Mouse (Mus musculus) CH12.LX (cell line): ENCODE measurements around the gene Prkca. TPM values are rescaled to one million over a fixed set of nuclear protein-coding genes. Genes with fewer than 3 reads are reported as not detected.

Experiments
- DNase-seq: peaks from one replicate; pipeline ENCODE4 v3.0.0-alpha.2; 2013; ENCODE audit errors: extremely low read depth
- H3K27ac ChIP-seq: 2 replicates; pipeline ENCODE4 v1.5.1; 2012; ENCODE audit warnings: low read depth, mild to moderate bottlenecking, control low read depth, moderate library complexity; ENCODE audit not compliant: insufficient read depth
- H3K27me3 ChIP-seq: replicated peaks from 2 replicates; pipeline ENCODE3; 2012; ENCODE audit warnings: inconsistent platforms
- H3K36me3 ChIP-seq, 2 experiments: replicated peaks in 1 of 2; 2 replicates each; pipeline versions ENCODE3 to v1.6.1; 2012; ENCODE audit warnings: inconsistent platforms in 1 of 2, low read length in 1 of 2, mild to moderate bottlenecking in 1 of 2, mixed read lengths in 1 of 2, moderate library complexity in 1 of 2; ENCODE audit not compliant: control insufficient read depth in 1 of 2, insufficient read depth in 1 of 2
- H3K4me1 ChIP-seq, 2 experiments: 2 replicates each; pipeline ENCODE4 v1.6.1; 2012; ENCODE audit warnings: inconsistent platforms in 1 of 2, moderate library complexity in 1 of 2; ENCODE audit not compliant: insufficient read depth in 2 of 2, control insufficient read depth in 1 of 2
- H3K4me2 ChIP-seq: 2 replicates; pipeline ENCODE4 v1.6.1; 2012; ENCODE audit warnings: low read depth, mild to moderate bottlenecking, control low read depth; ENCODE audit not compliant: poor library complexity, insufficient read depth, severe bottlenecking
- H3K4me3 ChIP-seq, 3 experiments: fragments of 150-350 bp in 1 of 3; sonication (generic) in 1 of 3; replicated peaks in 1 of 3; 2 replicates each; pipeline versions ENCODE3 to v1.5.1; 2011 to 2012; ENCODE audit warnings: low read depth in 2 of 3, low read length in 2 of 3, mild to moderate bottlenecking in 2 of 3, moderate library complexity in 2 of 3, control low read depth in 1 of 3, improper control_type of control experiment in 1 of 3, inconsistent platforms in 1 of 3, mixed read lengths in 1 of 3; ENCODE audit not compliant: poor library complexity in 1 of 3
- H3K79me2 ChIP-seq: replicated peaks from 2 replicates; pipeline ENCODE4 v1.6.1; 2012; ENCODE audit warnings: mild to moderate bottlenecking, moderate library complexity; ENCODE audit not compliant: control insufficient read depth, poor library complexity, insufficient read depth, severe bottlenecking; ENCODE audit errors: extremely low read depth
- H3K9ac ChIP-seq: 2 replicates; pipeline ENCODE4 v1.6.1; 2012; ENCODE audit warnings: low read depth, mild to moderate bottlenecking, control low read depth, moderate library complexity; ENCODE audit not compliant: insufficient read depth
- H3K9me3 ChIP-seq: replicated peaks from 2 replicates; pipeline ENCODE3; 2012; ENCODE audit warnings: low read length, inconsistent platforms, mixed read lengths
- CHD1 ChIP-seq: IDR thresholded peaks from 2 replicates; pipeline ENCODE4 v1.6.1; 2012; ENCODE audit warnings: low read depth, low read length, improper control_type of control experiment, inconsistent platforms
- CHD2 ChIP-seq: IDR thresholded peaks from 2 replicates; pipeline ENCODE4 v1.6.1; 2011; ENCODE audit warnings: low read length, improper control_type of control experiment
- CTCF ChIP-seq, 2 experiments: IDR thresholded peaks in 1 of 2; conservative IDR thresholded peaks in 1 of 2; 2 replicates each; pipeline ENCODE4 v1.5.1; 2011 to 2012; ENCODE audit warnings: low read depth in 2 of 2, low read length in 2 of 2, improper control_type of control experiment in 1 of 2, inconsistent platforms in 1 of 2, mild to moderate bottlenecking in 1 of 2, moderate library complexity in 1 of 2
- ELF1 ChIP-seq: IDR thresholded peaks from 2 replicates; pipeline ENCODE4 v1.6.1; 2014; ENCODE audit warnings: low read depth, mild to moderate bottlenecking, inconsistent platforms, low read length, improper control_type of control experiment
- EP300 ChIP-seq: IDR thresholded peaks from 2 replicates; pipeline ENCODE4 v1.6.1; 2011; ENCODE audit warnings: low read length, improper control_type of control experiment
- ETS1 ChIP-seq: conservative IDR thresholded peaks from 2 replicates; pipeline ENCODE4 v1.6.1; 2012; ENCODE audit warnings: low read depth, mild to moderate bottlenecking, inconsistent platforms, low read length, improper control_type of control experiment, moderate library complexity
- GABPA ChIP-seq: IDR thresholded peaks from 2 replicates; pipeline ENCODE4 v1.6.1; 2012; ENCODE audit warnings: low read depth, low read length, improper control_type of control experiment, inconsistent platforms; ENCODE audit not compliant: insufficient replicate concordance
- HCFC1 ChIP-seq: IDR thresholded peaks from 2 replicates; pipeline ENCODE4 v1.6.1; 2012; ENCODE audit warnings: low read depth, mild to moderate bottlenecking, inconsistent platforms, low read length, improper control_type of control experiment
- IRF4 ChIP-seq: IDR thresholded peaks from 2 replicates; pipeline ENCODE4 v1.6.1; 2014; ENCODE audit warnings: low read depth, mild to moderate bottlenecking, inconsistent platforms, low read length, improper control_type of control experiment
- JUN ChIP-seq: IDR thresholded peaks from 2 replicates; pipeline ENCODE4 v1.6.1; 2011; ENCODE audit warnings: low read depth, mild to moderate bottlenecking, low read length, improper control_type of control experiment, moderate library complexity; ENCODE audit not compliant: insufficient read depth
- JUND ChIP-seq: conservative IDR thresholded peaks from 2 replicates; pipeline ENCODE4 v1.6.1; 2011; ENCODE audit warnings: low read depth, low read length, improper control_type of control experiment
- KAT2A ChIP-seq: IDR thresholded peaks from 2 replicates; pipeline ENCODE4 v1.6.1; 2012; ENCODE audit warnings: low read length, improper control_type of control experiment, inconsistent platforms; ENCODE audit not compliant: insufficient replicate concordance
- MAFK ChIP-seq: IDR thresholded peaks from 2 replicates; pipeline ENCODE4 v1.6.1; 2011; ENCODE audit warnings: low read length, improper control_type of control experiment; ENCODE audit not compliant: insufficient replicate concordance
- MAZ ChIP-seq: IDR thresholded peaks from 2 replicates; pipeline ENCODE4 v1.6.1; 2012; ENCODE audit warnings: low read depth, mild to moderate bottlenecking, inconsistent platforms, low read length, improper control_type of control experiment, moderate library complexity
- MXI1 ChIP-seq: IDR thresholded peaks from 2 replicates; pipeline ENCODE4 v1.6.1; 2011; ENCODE audit warnings: mild to moderate bottlenecking, low read depth, low read length, improper control_type of control experiment
- MYC ChIP-seq: IDR thresholded peaks from 2 replicates; pipeline ENCODE4 v1.6.1; 2011; ENCODE audit warnings: low read depth, mild to moderate bottlenecking, improper control_type of control experiment, low read length
- NELFE ChIP-seq: IDR thresholded peaks from 2 replicates; pipeline ENCODE4 v1.6.1; 2011; ENCODE audit warnings: low read depth, low read length, improper control_type of control experiment
- NRF1 ChIP-seq: IDR thresholded peaks from 2 replicates; pipeline ENCODE4 v1.6.1; 2014; ENCODE audit warnings: low read depth, mild to moderate bottlenecking, inconsistent platforms, low read length, improper control_type of control experiment, moderate library complexity
- POLR2A ChIP-seq: IDR thresholded peaks from 2 replicates; pipeline ENCODE4 v1.6.1; 2011; ENCODE audit warnings: low read depth, mild to moderate bottlenecking, improper control_type of control experiment, low read length
- POLR2AphosphoS2 ChIP-seq: IDR thresholded peaks from 2 replicates; pipeline ENCODE4 v1.6.1; 2011; ENCODE audit warnings: low read depth, low read length, improper control_type of control experiment
- RAD21 ChIP-seq: IDR thresholded peaks from 2 replicates; pipeline ENCODE4 v1.6.1; 2011; ENCODE audit warnings: low read depth, mild to moderate bottlenecking, low read length, improper control_type of control experiment, moderate library complexity
- RCOR1 ChIP-seq: conservative IDR thresholded peaks from 2 replicates; pipeline ENCODE4 v1.6.1; 2012; ENCODE audit warnings: low read depth, mild to moderate bottlenecking, inconsistent platforms, low read length, improper control_type of control experiment
- SIN3A ChIP-seq: IDR thresholded peaks from 2 replicates; pipeline ENCODE4 v1.6.1; 2012; ENCODE audit warnings: low read length, improper control_type of control experiment, inconsistent platforms
- SMC3 ChIP-seq: IDR thresholded peaks from 2 replicates; pipeline ENCODE4 v1.6.1; 2011; ENCODE audit warnings: low read depth, low read length, improper control_type of control experiment
- TCF12 ChIP-seq: IDR thresholded peaks from 2 replicates; pipeline ENCODE4 v1.6.1; 2014; ENCODE audit warnings: low read depth, mild to moderate bottlenecking, inconsistent platforms, low read length, improper control_type of control experiment
- UBTF ChIP-seq: IDR thresholded peaks from 2 replicates; pipeline ENCODE4 v1.6.1; 2012; ENCODE audit warnings: low read depth, mild to moderate bottlenecking, inconsistent platforms, low read length, improper control_type of control experiment, moderate library complexity
- USF1 ChIP-seq: IDR thresholded peaks from 2 replicates; pipeline ENCODE4 v1.6.1; 2014; ENCODE audit warnings: low read depth, mild to moderate bottlenecking, inconsistent platforms, low read length, improper control_type of control experiment
- USF2 ChIP-seq: conservative IDR thresholded peaks from 2 replicates; pipeline ENCODE4 v1.6.1; 2011; ENCODE audit warnings: low read depth, low read length, improper control_type of control experiment
- ZKSCAN1 ChIP-seq: IDR thresholded peaks from 2 replicates; pipeline ENCODE4 v1.6.1; 2012; ENCODE audit warnings: low read depth, inconsistent platforms, low read length, improper control_type of control experiment, borderline replicate concordance
- ZMIZ1 ChIP-seq: IDR thresholded peaks from 2 replicates; pipeline ENCODE4 v1.6.1; 2012; ENCODE audit warnings: low read depth, mild to moderate bottlenecking, inconsistent platforms, low read length, improper control_type of control experiment
- ZNF384 ChIP-seq: IDR thresholded peaks from 2 replicates; pipeline ENCODE4 v1.6.1; 2012; ENCODE audit warnings: low read depth, low read length, improper control_type of control experiment, inconsistent platforms
- dilution Hi-C: fragments of 300-500 bp; cut with MboI; formaldehyde crosslinking; loops from 2 replicates; pipeline ENCODE4 v1.14.3; 2020; ENCODE audit warnings: low sequenced_read_pairs; ENCODE audit not compliant: extremely low pct_unique_long_range_greater_than_20kb, extremely low pct_ligation_motif_present
- in situ Hi-C: fragments of 300-500 bp; cut with MboI; formaldehyde crosslinking; loops from 3 replicates; pipeline ENCODE4 v1.14.3; 2019; ENCODE audit warnings: low sequenced_read_pairs, low pct_ligation_motif_present, low pct_unique_long_range_greater_than_20kb, mixed read lengths
- polyA plus RNA-seq: library from polyadenylated mRNA; unstranded; fragments of >175 nt; gene quantifications from 2 replicates; pipeline ENCODE4 v1.2.1, GENCODE M21; 2012; ENCODE audit warnings: low read depth; ENCODE audit not compliant: insufficient read length
- total RNA-seq, 2 experiments: library from RNA; depleted of rRNA; stranded (reverse); fragments of 300-350 nt in 1 of 2; fragments of >200 nt in 1 of 2; gene quantifications; 2 replicates each; pipeline ENCODE4 v1.2.3; 2012 to 2014

The Prkca gene
- total and polyA plus RNA-seq, 3 experiments, result 40.0 to 107 (median 43.7) TPM

- in situ Hi-C loops, result no loop called here
- Histone ChIP-seq H3K27me3 (no peaks in the 10 kb centered on the region), H3K79me2 (no peaks in the 10 kb centered on the region), H3K9ac (no peak overlapping the region), H3K36me3 (peaks cover 57 to 90% of the 10 kb centered on the region in 2 experiments), H3K27ac (no peak overlapping the region), H3K4me2 (no peak overlapping the region), H3K9me3 (no peaks in the 10 kb centered on the region), H3K4me1 (no peaks in the 10 kb centered on the region), H3K4me3 (no peak overlapping the region)
- dilution Hi-C loops, result no loop called here
- TF ChIP-seq CHD2 (no peak), RAD21 (no peak), EP300 (no peak), POLR2A (no peak), POLR2AphosphoS2 (no peak), MXI1 (no peak), USF1 (no peak), KAT2A (no peak), MAFK (no peak), ZNF384 (no peak), ETS1 (no peak), SIN3A (no peak), NELFE (no peak), ZKSCAN1 (no peak), JUND (no peak), MAZ (no peak), CHD1 (no peak), JUN (no peak), USF2 (no peak), ZMIZ1 (no peak)
- no peak for DNase-seq
Measured at GRCm38 (mm10) chr11:107951431-107951830, 392.3 kb downstream of the Prkca start.

- no peak for DNase-seq
- Histone ChIP-seq H3K9ac (no peak overlapping the region), H3K27me3 (no peaks in the 10 kb centered on the region), H3K27ac (no peak overlapping the region), H3K36me3 (peaks cover 64 to 91% of the 10 kb centered on the region in 2 experiments), H3K4me3 (no peak overlapping the region), H3K79me2 (no peaks in the 10 kb centered on the region), H3K4me1 (no peaks in the 10 kb centered on the region), H3K4me2 (no peak overlapping the region)
- dilution Hi-C loops, result no loop called here
- in situ Hi-C loops, result no loop called here
- TF ChIP-seq UBTF (no peak), ELF1 (no peak), HCFC1 (no peak), POLR2A (no peak), ZNF384 (no peak), MAFK (no peak), MXI1 (no peak), GABPA (no peak), SMC3 (no peak), RCOR1 (no peak), USF2 (no peak), NRF1 (no peak), CTCF (conservative IDR thresholded peaks at IDR 0.05 in 1 of 2, IDR thresholded peaks at IDR 0.05 in 1 of 2; ENCODE audit: low read depth in 2 of 2, low read length in 2 of 2) (no peak), JUND (no peak), POLR2AphosphoS2 (no peak), MYC (no peak), ETS1 (no peak), JUN (no peak), TCF12 (no peak), IRF4 (no peak)
- TF ChIP-seq, all 38 proteins: peak for 0
- no peaks in the 10 kb centered on the region for H3K9me3 ChIP-seq
Measured at GRCm38 (mm10) chr11:107950658-107951057, 393.1 kb downstream of the Prkca start.
